Mouse (Mus musculus): ENCODE measurements around the gene Ivns1abp.

DNA sequence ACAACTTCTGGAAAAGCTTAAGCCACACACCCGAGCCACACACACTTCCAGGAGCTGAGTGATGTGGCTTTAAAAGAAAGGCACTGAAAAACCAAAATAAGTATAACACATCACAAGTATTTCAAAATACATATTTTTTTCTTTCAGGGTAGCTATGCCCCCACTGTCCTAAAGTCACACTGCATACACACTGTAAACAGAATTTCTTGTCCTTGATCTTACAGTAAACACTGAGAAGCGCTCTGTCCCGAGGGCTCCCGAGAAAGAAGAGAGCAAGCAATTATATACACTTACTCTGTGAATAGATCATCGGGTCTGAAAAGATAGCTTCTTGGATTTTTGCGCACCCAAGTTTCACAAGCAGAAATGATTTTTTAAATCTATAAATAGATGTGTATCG lies 25.0 kb upstream of the Ivns1abp start:
- TF ChIP-seq POLR2A (IDR thresholded peaks at IDR 0.05; ENCODE audit: borderline replicate concordance, extremely low read depth, insufficient read depth, insufficient read length, poor library complexity, severe bottlenecking) (no peak), CTCF (IDR thresholded peaks at IDR 0.05; ENCODE audit: borderline replicate concordance, extremely low read depth, insufficient read depth, insufficient read length) (no peak)

Measured in brain, embryonic 14.5 days (tissue).